Mouse (Mus musculus): ENCODE measurements around the gene Ifnz. TPM values are rescaled to one million over a fixed set of nuclear protein-coding genes. Genes with fewer than 3 reads are reported as not detected.
"Not testable (repeated sequence)": the region's sequence is repeated elsewhere in the genome, so short reads cannot be mapped to it uniquely, and the experiment has no call there.

The Ifnz gene
- total and polyA plus RNA-seq, 2 experiments from 2014 or later: 0.33 TPM; not detected in 1

GRCm38 (mm10) chr4:88788402-88788801 lies 6.5 kb downstream of the Ifnz start, which contains the start of gene Gm13277:
Gm13277 (plus strand) TSS chr4:88788632.
- TF ChIP-seq CTCF (IDR thresholded peaks at IDR 0.05; ENCODE audit: low read depth): peak; percentile 62
- not testable (repeated sequence) for H3K9ac ChIP-seq; H3K27me3 ChIP-seq (ENCODE audit: insufficient read depth, low read length); H3K36me3 ChIP-seq (ENCODE audit: insufficient read depth); ATAC-seq; H3K4me2 ChIP-seq (ENCODE audit: low read depth); DNase-seq; H3K4me3 ChIP-seq (ENCODE audit: low read depth, low read length); H3K9me3 ChIP-seq (ENCODE audit: low read length); H3K4me1 ChIP-seq (ENCODE audit: insufficient read depth); H3K27ac ChIP-seq (ENCODE audit: low read depth, low read length)
- no CpG with 5 or more reads among the region's 28 CpGs for WGBS

GRCm38 (mm10) chr4:88791250-88791649 lies 9.3 kb downstream of the Ifnz start, which contains the start of gene Gm13278:
Gm13278 (plus strand) TSS chr4:88791550.
- not testable (repeated sequence) for H3K27me3 ChIP-seq (ENCODE audit: insufficient read depth, low read length); H3K27ac ChIP-seq (ENCODE audit: low read depth, low read length); DNase-seq; H3K9ac ChIP-seq; H3K4me2 ChIP-seq (ENCODE audit: low read depth); H3K9me3 ChIP-seq (ENCODE audit: low read length); ATAC-seq; H3K4me3 ChIP-seq (ENCODE audit: low read depth, low read length); H3K36me3 ChIP-seq (ENCODE audit: insufficient read depth); H3K4me1 ChIP-seq (ENCODE audit: insufficient read depth)
- no CpG with 5 or more reads among the region's 28 CpGs for WGBS

DNA sequence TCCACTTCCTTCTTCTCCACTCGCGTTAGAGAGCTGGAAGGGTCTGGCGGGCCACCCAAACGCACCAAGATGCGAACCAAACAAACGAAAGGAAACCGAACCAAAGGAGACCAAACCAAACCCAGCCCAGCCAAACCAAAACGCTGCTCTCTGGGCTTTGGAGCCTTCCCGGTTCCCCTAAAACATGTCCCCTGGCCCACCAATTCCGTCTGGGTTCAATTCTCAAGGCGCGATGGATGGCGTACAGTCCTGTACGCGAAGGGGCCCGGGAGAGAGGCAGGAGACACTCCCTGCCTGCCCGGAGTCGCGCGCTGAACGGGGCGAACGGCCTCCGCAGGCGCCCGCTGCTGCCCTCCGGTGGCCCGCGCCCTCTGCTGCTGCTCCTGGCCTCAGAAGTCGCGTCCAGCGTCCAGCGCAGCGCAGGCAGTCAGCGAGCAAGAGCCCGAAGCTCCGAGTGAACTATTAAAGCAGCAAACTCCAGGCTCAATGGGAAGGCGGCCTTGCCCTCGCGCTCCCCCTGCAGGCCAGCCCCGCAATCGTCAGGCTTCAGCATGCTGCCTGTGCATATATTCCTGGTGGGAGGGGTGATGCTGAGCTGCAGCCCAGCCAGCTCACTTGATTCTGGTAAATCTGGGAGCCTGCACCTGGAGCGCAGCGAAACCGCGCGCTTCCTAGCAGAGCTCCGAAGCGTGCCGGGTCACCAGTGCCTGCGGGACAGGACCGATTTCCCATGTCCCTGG lies 12.2 kb downstream of the Ifnz start, which contains the start of gene Gm13275:
Gm13275 (plus strand) TSS at position 552 of the 740 bp plus-strand sequence.
- ATAC-seq; H3K9ac ChIP-seq; DNase-seq; H3K27me3 ChIP-seq (ENCODE audit: insufficient read depth, low read length); H3K4me3 ChIP-seq (ENCODE audit: low read depth, low read length); H3K4me1 ChIP-seq (ENCODE audit: insufficient read depth); H3K36me3 ChIP-seq (ENCODE audit: insufficient read depth); H3K27ac ChIP-seq (ENCODE audit: low read depth, low read length); H3K9me3 ChIP-seq (ENCODE audit: low read length); H3K4me2 ChIP-seq (ENCODE audit: low read depth): not testable (repeated sequence)
- peak; percentile 43 for TF ChIP-seq CTCF (IDR thresholded peaks at IDR 0.05; ENCODE audit: low read depth)
- 7% methylated on average over 10 of the region's 52 CpGs for WGBS

DNA sequence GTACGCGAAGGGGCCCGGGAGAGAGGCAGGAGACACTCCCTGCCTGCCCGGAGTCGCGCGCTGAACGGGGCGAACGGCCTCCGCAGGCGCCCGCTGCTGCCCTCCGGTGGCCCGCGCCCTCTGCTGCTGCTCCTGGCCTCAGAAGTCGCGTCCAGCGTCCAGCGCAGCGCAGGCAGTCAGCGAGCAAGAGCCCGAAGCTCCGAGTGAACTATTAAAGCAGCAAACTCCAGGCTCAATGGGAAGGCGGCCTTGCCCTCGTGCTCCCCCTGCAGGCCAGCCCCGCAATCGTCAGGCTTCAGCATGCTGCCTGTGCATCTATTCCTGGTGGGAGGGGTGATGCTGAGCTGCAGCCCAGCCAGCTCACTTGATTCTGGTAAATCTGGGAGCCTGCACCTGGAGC lies 15.2 kb downstream of the Ifnz start, which contains the start of gene Gm13279:
Gm13279 (plus strand) TSS at position 301 of the 400 bp plus-strand sequence.
- WGBS: no CpG with 5 or more reads among the region's 28 CpGs
- H3K36me3 ChIP-seq (ENCODE audit: insufficient read depth); ATAC-seq; H3K27me3 ChIP-seq (ENCODE audit: insufficient read depth, low read length); H3K4me2 ChIP-seq (ENCODE audit: low read depth); H3K27ac ChIP-seq (ENCODE audit: low read depth, low read length); H3K9me3 ChIP-seq (ENCODE audit: low read length); H3K9ac ChIP-seq; DNase-seq; H3K4me3 ChIP-seq (ENCODE audit: low read depth, low read length); H3K4me1 ChIP-seq (ENCODE audit: insufficient read depth): not testable (repeated sequence)

DNA sequence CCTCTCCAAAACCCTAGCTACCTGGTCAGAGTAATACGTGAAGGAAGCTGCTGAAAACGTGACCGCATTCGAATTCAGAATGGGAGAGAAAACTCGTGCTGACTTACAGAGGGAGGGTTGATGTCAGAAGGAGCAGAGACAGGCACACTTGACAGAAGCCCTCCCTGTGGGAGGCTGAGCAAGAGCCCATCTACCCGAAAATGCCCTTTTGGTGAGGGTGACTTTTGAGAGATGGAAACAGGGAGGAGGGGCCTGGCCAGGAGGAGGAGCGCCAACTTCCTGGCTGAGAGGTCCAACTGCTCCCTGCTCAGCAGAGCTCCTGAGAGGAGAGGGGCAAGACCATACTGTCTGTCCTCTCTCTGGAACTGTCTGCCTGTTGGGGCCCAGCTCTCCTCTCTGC lies 17.4 kb downstream of the Ifnz start, which contains the start of gene Gm13285:
Gm13285 (plus strand) TSS at position 301 of the 400 bp plus-strand sequence.
- not testable (repeated sequence) for H3K4me1 ChIP-seq (ENCODE audit: insufficient read depth); ATAC-seq; H3K9me3 ChIP-seq (ENCODE audit: low read length)

GRCm38 (mm10) chr4:88802954-88803353 lies 21.0 kb downstream of the Ifnz start, which contains the start of gene Gm13287:
Gm13287 (plus strand) TSS chr4:88803254.
- WGBS: no CpG with 5 or more reads among the region's 29 CpGs
- not testable (repeated sequence) for H3K9ac ChIP-seq; H3K4me1 ChIP-seq (ENCODE audit: insufficient read depth); H3K36me3 ChIP-seq (ENCODE audit: insufficient read depth); H3K9me3 ChIP-seq (ENCODE audit: low read length); H3K27me3 ChIP-seq (ENCODE audit: insufficient read depth, low read length); H3K4me2 ChIP-seq (ENCODE audit: low read depth); H3K27ac ChIP-seq (ENCODE audit: low read depth, low read length); ATAC-seq; DNase-seq; H3K4me3 ChIP-seq (ENCODE audit: low read depth, low read length)

More for the DNA sequence above, 17.4 kb downstream of the Ifnz start, which contains the start of gene Gm13285:
- not testable (repeated sequence) for H3K36me3 ChIP-seq (ENCODE audit: insufficient read depth); H3K27ac ChIP-seq (ENCODE audit: low read depth, low read length); H3K4me2 ChIP-seq (ENCODE audit: low read depth); DNase-seq; H3K4me3 ChIP-seq (ENCODE audit: low read depth, low read length); H3K9ac ChIP-seq; H3K27me3 ChIP-seq (ENCODE audit: insufficient read depth, low read length)
- 12% methylated on average over 3 of the region's 7 CpGs for WGBS

DNA sequence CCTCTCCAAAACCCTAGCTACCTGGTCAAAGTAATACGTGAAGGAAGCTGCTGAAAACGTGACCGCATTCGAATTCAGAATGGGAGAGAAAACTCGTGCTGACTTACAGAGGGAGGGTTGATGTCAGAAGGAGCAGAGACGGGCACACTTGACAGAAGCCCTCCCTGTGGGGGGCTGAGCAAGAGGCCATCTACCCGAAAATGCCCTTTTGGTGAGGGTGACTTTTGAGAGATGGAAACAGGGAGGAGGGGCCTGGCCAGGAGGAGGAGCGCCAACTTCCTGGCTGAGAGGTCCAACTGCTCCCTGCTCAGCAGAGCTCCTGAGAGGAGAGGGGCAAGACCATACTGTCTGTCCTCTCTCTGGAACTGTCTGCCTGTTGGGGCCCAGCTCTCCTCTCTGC lies 23.3 kb downstream of the Ifnz start, which contains the start of gene Gm13288:
Gm13288 (plus strand) TSS at position 301 of the 400 bp plus-strand sequence.
- H3K4me3 ChIP-seq (ENCODE audit: low read depth, low read length); H3K4me1 ChIP-seq (ENCODE audit: insufficient read depth); ATAC-seq; H3K9me3 ChIP-seq (ENCODE audit: low read length); H3K9ac ChIP-seq; H3K27ac ChIP-seq (ENCODE audit: low read depth, low read length); H3K36me3 ChIP-seq (ENCODE audit: insufficient read depth); H3K27me3 ChIP-seq (ENCODE audit: insufficient read depth, low read length); DNase-seq: not testable (repeated sequence)
- peak within 1 kb of the TSS; percentile 45 for H3K4me2 ChIP-seq (ENCODE audit: low read depth)
- no CpG with 5 or more reads among the region's 8 CpGs for WGBS

- not testable (repeated sequence) for H3K27me3 ChIP-seq (ENCODE audit: insufficient read depth, low read length); DNase-seq; ATAC-seq; H3K4me1 ChIP-seq (ENCODE audit: insufficient read depth); H3K27ac ChIP-seq (ENCODE audit: low read depth, low read length); H3K9me3 ChIP-seq (ENCODE audit: low read length); H3K9ac ChIP-seq; H3K4me3 ChIP-seq (ENCODE audit: low read depth, low read length); H3K36me3 ChIP-seq (ENCODE audit: insufficient read depth)
- WGBS: 0% methylated on average over 6 of the region's 34 CpGs
- H3K4me2 ChIP-seq (ENCODE audit: low read depth): peak overlapping the region; percentile 45
Measured at GRCm38 (mm10) chr4:88805761-88806160, 23.8 kb downstream of the Ifnz start.

All from forebrain, postnatal 0 days (tissue).